Mouse (Mus musculus) CH12.LX (cell line): ENCODE results near the gene Vsig10. TPM values are rescaled to one million over a fixed set of nuclear protein-coding genes. Genes with fewer than 3 reads are reported as not detected.

Source experiments
- DNase-seq: peaks from one replicate; pipeline ENCODE4 v3.0.0-alpha.2; 2013; ENCODE audit errors: extremely low read depth
- H3K27ac ChIP-seq: 2 replicates; pipeline ENCODE4 v1.5.1; 2012; ENCODE audit warnings: low read depth, mild to moderate bottlenecking, control low read depth, moderate library complexity; ENCODE audit not compliant: insufficient read depth
- H3K27me3 ChIP-seq: replicated peaks from 2 replicates; pipeline ENCODE3; 2012; ENCODE audit warnings: inconsistent platforms
- H3K36me3 ChIP-seq, 2 experiments: replicated peaks in 1 of 2; 2 replicates each; pipeline versions ENCODE3 to v1.6.1; 2012; ENCODE audit warnings: inconsistent platforms in 1 of 2, low read length in 1 of 2, mild to moderate bottlenecking in 1 of 2, mixed read lengths in 1 of 2, moderate library complexity in 1 of 2; ENCODE audit not compliant: control insufficient read depth in 1 of 2, insufficient read depth in 1 of 2
- H3K4me1 ChIP-seq, 2 experiments: 2 replicates each; pipeline ENCODE4 v1.6.1; 2012; ENCODE audit warnings: inconsistent platforms in 1 of 2, moderate library complexity in 1 of 2; ENCODE audit not compliant: insufficient read depth in 2 of 2, control insufficient read depth in 1 of 2
- H3K4me2 ChIP-seq: 2 replicates; pipeline ENCODE4 v1.6.1; 2012; ENCODE audit warnings: low read depth, mild to moderate bottlenecking, control low read depth; ENCODE audit not compliant: poor library complexity, insufficient read depth, severe bottlenecking
- H3K4me3 ChIP-seq, 3 experiments: fragments of 150-350 bp in 1 of 3; sonication (generic) in 1 of 3; replicated peaks in 1 of 3; 2 replicates each; pipeline versions ENCODE3 to v1.5.1; 2011 to 2012; ENCODE audit warnings: low read depth in 2 of 3, low read length in 2 of 3, mild to moderate bottlenecking in 2 of 3, moderate library complexity in 2 of 3, control low read depth in 1 of 3, improper control_type of control experiment in 1 of 3, inconsistent platforms in 1 of 3, mixed read lengths in 1 of 3; ENCODE audit not compliant: poor library complexity in 1 of 3
- H3K79me2 ChIP-seq: replicated peaks from 2 replicates; pipeline ENCODE4 v1.6.1; 2012; ENCODE audit warnings: mild to moderate bottlenecking, moderate library complexity; ENCODE audit not compliant: control insufficient read depth, poor library complexity, insufficient read depth, severe bottlenecking; ENCODE audit errors: extremely low read depth
- H3K9ac ChIP-seq: 2 replicates; pipeline ENCODE4 v1.6.1; 2012; ENCODE audit warnings: low read depth, mild to moderate bottlenecking, control low read depth, moderate library complexity; ENCODE audit not compliant: insufficient read depth
- H3K9me3 ChIP-seq: replicated peaks from 2 replicates; pipeline ENCODE3; 2012; ENCODE audit warnings: low read length, inconsistent platforms, mixed read lengths
- ETS1 ChIP-seq: conservative IDR thresholded peaks from 2 replicates; pipeline ENCODE4 v1.6.1; 2012; ENCODE audit warnings: low read depth, mild to moderate bottlenecking, inconsistent platforms, low read length, improper control_type of control experiment, moderate library complexity
- IRF4 ChIP-seq: IDR thresholded peaks from 2 replicates; pipeline ENCODE4 v1.6.1; 2014; ENCODE audit warnings: low read depth, mild to moderate bottlenecking, inconsistent platforms, low read length, improper control_type of control experiment
- NRF1 ChIP-seq: IDR thresholded peaks from 2 replicates; pipeline ENCODE4 v1.6.1; 2014; ENCODE audit warnings: low read depth, mild to moderate bottlenecking, inconsistent platforms, low read length, improper control_type of control experiment, moderate library complexity
- SIN3A ChIP-seq: IDR thresholded peaks from 2 replicates; pipeline ENCODE4 v1.6.1; 2012; ENCODE audit warnings: low read length, improper control_type of control experiment, inconsistent platforms
- TCF12 ChIP-seq: IDR thresholded peaks from 2 replicates; pipeline ENCODE4 v1.6.1; 2014; ENCODE audit warnings: low read depth, mild to moderate bottlenecking, inconsistent platforms, low read length, improper control_type of control experiment
- UBTF ChIP-seq: IDR thresholded peaks from 2 replicates; pipeline ENCODE4 v1.6.1; 2012; ENCODE audit warnings: low read depth, mild to moderate bottlenecking, inconsistent platforms, low read length, improper control_type of control experiment, moderate library complexity
- USF1 ChIP-seq: IDR thresholded peaks from 2 replicates; pipeline ENCODE4 v1.6.1; 2014; ENCODE audit warnings: low read depth, mild to moderate bottlenecking, inconsistent platforms, low read length, improper control_type of control experiment
- ZMIZ1 ChIP-seq: IDR thresholded peaks from 2 replicates; pipeline ENCODE4 v1.6.1; 2012; ENCODE audit warnings: low read depth, mild to moderate bottlenecking, inconsistent platforms, low read length, improper control_type of control experiment
- ZNF384 ChIP-seq: IDR thresholded peaks from 2 replicates; pipeline ENCODE4 v1.6.1; 2012; ENCODE audit warnings: low read depth, low read length, improper control_type of control experiment, inconsistent platforms
- dilution Hi-C: fragments of 300-500 bp; cut with MboI; formaldehyde crosslinking; loops from 2 replicates; pipeline ENCODE4 v1.14.3; 2020; ENCODE audit warnings: low sequenced_read_pairs; ENCODE audit not compliant: extremely low pct_unique_long_range_greater_than_20kb, extremely low pct_ligation_motif_present
- in situ Hi-C: fragments of 300-500 bp; cut with MboI; formaldehyde crosslinking; loops from 3 replicates; pipeline ENCODE4 v1.14.3; 2019; ENCODE audit warnings: low sequenced_read_pairs, low pct_ligation_motif_present, low pct_unique_long_range_greater_than_20kb, mixed read lengths
- polyA plus RNA-seq: library from polyadenylated mRNA; unstranded; fragments of >175 nt; gene quantifications from 2 replicates; pipeline ENCODE4 v1.2.1, GENCODE M21; 2012; ENCODE audit warnings: low read depth; ENCODE audit not compliant: insufficient read length
- total RNA-seq, 2 experiments: library from RNA; depleted of rRNA; stranded (reverse); fragments of 300-350 nt in 1 of 2; fragments of >200 nt in 1 of 2; gene quantifications; 2 replicates each; pipeline ENCODE4 v1.2.3; 2012 to 2014

Vsig10 gene
- total and polyA plus RNA-seq, 3 experiments: 2.1 to 4.7 (median 3.9) TPM

DNA sequence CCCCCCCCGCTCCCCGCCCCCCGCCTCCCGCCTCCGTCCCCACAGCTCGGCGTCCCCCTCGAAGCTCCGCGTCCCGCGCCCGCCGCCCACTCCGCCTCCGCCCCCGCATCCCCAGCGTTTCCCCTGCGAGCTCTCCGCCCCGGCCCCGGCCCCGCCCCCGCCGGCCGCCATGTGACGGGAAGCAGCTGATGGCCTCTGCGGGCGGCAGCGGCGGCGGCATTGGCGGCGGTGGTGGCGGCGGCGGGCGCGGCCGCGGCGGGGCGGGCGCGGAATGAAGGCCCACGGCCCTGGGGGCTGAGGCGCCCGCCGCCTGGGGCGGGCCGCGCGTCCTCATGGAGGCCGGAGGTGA lies 38.2 kb downstream of the Vsig10 start, which contains the start of gene Wsb2:
Wsb2 (plus strand) TSS at position 176 of the 349 bp plus-strand sequence.
- dilution Hi-C loops: no loop called here
- peak within 1 kb of the TSS; percentile 70 for H3K27ac ChIP-seq
- peaks cover 20 to 69% of the 10 kb centered on the region in 2 experiments for H3K4me1 ChIP-seq
- no peaks in the 10 kb centered on the region for H3K27me3 ChIP-seq
- H3K4me2 ChIP-seq: peak within 1 kb of the TSS; percentile 96
- H3K79me2 ChIP-seq: peaks cover 16% of the 10 kb centered on the region
- DNase-seq: peak; percentile 47
- peak within 1 kb of the TSS; percentile 80 for H3K9ac ChIP-seq
- in situ Hi-C loops: no loop called here
- H3K36me3 ChIP-seq: peaks cover 3 to 8% of the 10 kb centered on the region in 2 experiments
- H3K9me3 ChIP-seq: no peaks in the 10 kb centered on the region
- peak within 1 kb of the TSS; percentile 87 to 92 (median 91) for H3K4me3 ChIP-seq
- TF ChIP-seq USF1 (peak; percentile 52), SIN3A (no peak)

DNA sequence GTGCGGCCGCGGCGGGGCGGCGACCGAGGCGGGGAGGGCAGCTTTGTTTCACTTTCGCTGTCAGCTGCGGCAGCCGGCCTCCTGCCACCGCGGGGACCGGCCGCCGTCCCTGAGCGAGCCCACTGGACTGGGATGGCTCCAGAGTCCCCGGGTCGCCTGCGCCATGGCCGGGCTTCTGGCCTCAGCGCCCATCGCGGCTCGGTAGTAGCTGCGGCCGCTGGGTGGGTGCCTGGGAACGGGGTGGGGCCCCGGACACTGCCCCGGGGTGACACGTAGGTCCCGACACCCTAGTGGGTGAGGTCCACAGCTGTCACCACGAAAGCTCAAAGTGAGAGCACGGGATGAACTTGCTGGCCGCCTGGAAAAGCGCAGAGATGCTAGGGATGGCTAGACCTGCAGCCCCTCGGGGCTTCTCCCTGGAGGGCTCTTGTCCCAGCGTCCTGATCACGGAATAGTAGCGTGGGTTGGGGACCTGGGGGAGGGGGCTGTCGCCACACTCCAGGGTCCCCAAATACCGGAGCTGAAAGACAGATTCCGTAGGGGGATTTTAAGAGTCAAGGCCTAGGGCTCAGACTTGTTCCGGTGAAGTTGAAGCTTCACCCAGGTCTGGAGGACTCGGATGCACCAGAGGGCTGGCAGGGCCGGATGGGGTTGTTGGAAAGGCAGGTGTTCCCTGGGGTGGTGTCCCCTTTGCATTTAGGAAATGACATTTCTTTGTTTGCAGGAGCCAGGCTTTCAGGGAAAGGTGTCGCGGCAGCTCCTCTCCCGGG lies 38.8 kb downstream of the Vsig10 start:
- no peaks in the 10 kb centered on the region for H3K9me3 ChIP-seq
- in situ Hi-C loops: no loop called here
- peaks cover 20 to 75% of the 10 kb centered on the region in 2 experiments for H3K4me1 ChIP-seq
- peak overlapping the region; percentile 87 to 92 (median 91) for H3K4me3 ChIP-seq
- peak; percentile 63 for DNase-seq
- peak overlapping the region; percentile 80 for H3K9ac ChIP-seq
- TF ChIP-seq UBTF (0 out of 2 replicates have a peak, but pooled peaks have one; percentile 29), SIN3A (peak; percentile 61), ETS1 (0 out of 2 replicates have a peak, but pooled peaks have one; percentile 19), ZMIZ1 (no peak), NRF1 (0 out of 2 replicates have a peak, but pooled peaks have one; percentile 8), TCF12 (0 out of 2 replicates have a peak, but pooled peaks have one; percentile 36), IRF4 (no peak; the same call in 1 of the 2 replicates)
- dilution Hi-C loops: no loop called here
- H3K4me2 ChIP-seq: peak overlapping the region; percentile 96
- H3K27me3 ChIP-seq: no peaks in the 10 kb centered on the region
- H3K27ac ChIP-seq: peak overlapping the region; percentile 70
- H3K36me3 ChIP-seq: peaks cover 1 to 7% of the 10 kb centered on the region in 2 experiments
- H3K79me2 ChIP-seq: peaks cover 16% of the 10 kb centered on the region

DNA sequence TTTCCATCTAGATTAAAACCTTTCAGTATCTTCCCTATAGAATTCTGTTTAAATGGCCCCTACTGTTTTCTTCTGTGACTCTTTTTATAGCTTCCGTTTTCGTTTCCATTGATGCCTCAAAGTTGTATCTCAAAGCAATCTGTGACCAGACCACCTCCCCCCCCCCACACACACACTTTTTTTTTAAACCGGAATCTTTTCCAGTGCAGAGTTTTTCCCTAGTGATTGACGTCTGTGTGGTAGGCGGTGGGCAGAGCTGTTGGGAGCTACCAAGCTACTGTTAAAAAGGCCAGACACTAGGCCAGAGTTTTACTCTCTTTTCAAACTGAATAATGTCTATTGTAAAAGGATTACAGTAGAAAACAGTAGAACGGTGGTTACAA lies 39.4 kb downstream of the Vsig10 start:
- in situ Hi-C loops: no loop called here
- Histone ChIP-seq H3K27ac (no peak overlapping the region), H3K9ac (peak overlapping the region; percentile 80)

More for the DNA sequence above, 39.4 kb downstream of the Vsig10 start:
- Histone ChIP-seq H3K27me3 (no peaks in the 10 kb centered on the region), H3K79me2 (peaks cover 16% of the 10 kb centered on the region), H3K4me1 (peaks cover 21 to 77% of the 10 kb centered on the region in 2 experiments), H3K4me3 (peak overlapping the region; percentile 87 to 92 (median 91)), H3K4me2 (peak overlapping the region; percentile 96)
- DNase-seq: no peak
- peak; percentile 83 for TF ChIP-seq ZNF384
- no peak for TF ChIP-seq SIN3A
- TF ChIP-seq, all 38 proteins: peak for 1
- no peaks in the 10 kb centered on the region for H3K9me3 ChIP-seq
- H3K36me3 ChIP-seq: peaks cover 1 to 9% of the 10 kb centered on the region in 2 experiments
- dilution Hi-C loops: no loop called here
